Mouse (Mus musculus): Measurements from ENCODE around the gene Kcnj8.

The Kcnj8 gene

GRCm38 (mm10) chr6:142571055-142571618 is at the start of gene Kcnj8:
Kcnj8 (minus strand) TSS chr6:142571614.
- peak; percentile 48 to 74 for DNase-seq

- DNase-seq = peak in 1 of 2 experiments; percentile 12
Observed at GRCm38 (mm10) chr6:142616659-142617058, 45.2 kb upstream of the Kcnj8 start.

- DNase-seq = peak; percentile 60 to 73
Observed at GRCm38 (mm10) chr6:142614324-142614723, 42.9 kb upstream of the Kcnj8 start.

- DNase-seq = peak; percentile 39 to 57
Observed at GRCm38 (mm10) chr6:142612366-142612765, 41.0 kb upstream of the Kcnj8 start.

- DNase-seq = peak in 1 of 2 experiments; percentile 52
Observed at GRCm38 (mm10) chr6:142609401-142610373, 38.3 kb upstream of the Kcnj8 start.

GRCm38 (mm10) chr6:142607080-142607479 is 35.7 kb upstream of the Kcnj8 start:
- no peak for DNase-seq

GRCm38 (mm10) chr6:142602772-142603171 is 31.4 kb upstream of the Kcnj8 start:
- no peak for DNase-seq

GRCm38 (mm10) chr6:142578831-142579230 is 7.4 kb upstream of the Kcnj8 start:
- DNase-seq = no peak

- no peak for DNase-seq
Observed at GRCm38 (mm10) chr6:142577801-142578200, 6.4 kb upstream of the Kcnj8 start.

- DNase-seq = no peak
Observed at GRCm38 (mm10) chr6:142572876-142573275, 1.5 kb upstream of the Kcnj8 start.

- peak; percentile 21 to 26 for DNase-seq
Observed at GRCm38 (mm10) chr6:142571629-142572360, 381 bp upstream of the Kcnj8 start.

- peak; percentile 18 to 33 for DNase-seq
Observed at GRCm38 (mm10) chr6:142570046-142570770, 1.2 kb downstream of the Kcnj8 start.

- DNase-seq = no peak
Observed at GRCm38 (mm10) chr6:142568713-142569357, 2.6 kb downstream of the Kcnj8 start.

GRCm38 (mm10) chr6:142567452-142567851 is 4.0 kb downstream of the Kcnj8 start:
- DNase-seq = peak in 1 of 2 experiments; percentile 5

GRCm38 (mm10) chr6:142564746-142565145 is 6.7 kb downstream of the Kcnj8 start:
- DNase-seq = no peak

GRCm38 (mm10) chr6:142561151-142561550 is 10.3 kb downstream of the Kcnj8 start:
- DNase-seq = no peak

GRCm38 (mm10) chr6:142558772-142559679 is 12.4 kb downstream of the Kcnj8 start:
- no peak for DNase-seq

- peak; percentile 39 to 42 for DNase-seq
Observed at GRCm38 (mm10) chr6:142558076-142558475, 13.3 kb downstream of the Kcnj8 start.

- no peak for DNase-seq
Observed at GRCm38 (mm10) chr6:142555988-142556387, 15.4 kb downstream of the Kcnj8 start.

GRCm38 (mm10) chr6:142551482-142551881 is 19.9 kb downstream of the Kcnj8 start:
- DNase-seq = peak; percentile 74 to 76

GRCm38 (mm10) chr6:142550871-142551270 is 20.5 kb downstream of the Kcnj8 start:
- DNase-seq = no peak
